Mouse (Mus musculus) CD4-positive helper T cell, adult 2 months (primary cell): ENCODE measurements around the gene LTO1.

Experiments used
- DNase-seq: peaks from one replicate; pipeline ENCODE4 v3.0.0-alpha.2; 2012; ENCODE audit warnings: low read depth, missing footprints, low spot score

LTO1 gene

DNA sequence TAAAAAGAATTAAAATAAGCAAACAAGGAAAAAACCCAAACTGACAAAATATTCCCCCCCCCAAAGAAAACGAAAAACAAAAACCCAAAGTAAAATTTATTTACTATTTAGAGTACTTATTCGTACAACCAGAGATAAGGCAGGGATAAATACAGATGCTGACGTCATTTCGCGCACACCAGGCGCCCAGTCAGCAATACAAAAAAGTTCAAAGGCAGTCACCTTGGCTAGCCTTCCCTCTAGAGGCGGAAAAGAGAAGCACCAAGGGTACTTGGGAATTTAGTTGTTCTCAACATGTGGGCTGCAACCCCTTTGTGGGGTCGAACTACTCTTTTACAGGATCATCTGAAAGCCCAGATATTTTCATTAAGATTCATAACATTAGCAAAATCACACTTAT, 7.1 kb upstream of the LTO1 start:
- DNase-seq = peak; percentile 72

- no peak for DNase-seq
These were observed 6.2 kb upstream of the LTO1 start for GRCm38 (mm10) chr7:144908705-144909104.

DNA sequence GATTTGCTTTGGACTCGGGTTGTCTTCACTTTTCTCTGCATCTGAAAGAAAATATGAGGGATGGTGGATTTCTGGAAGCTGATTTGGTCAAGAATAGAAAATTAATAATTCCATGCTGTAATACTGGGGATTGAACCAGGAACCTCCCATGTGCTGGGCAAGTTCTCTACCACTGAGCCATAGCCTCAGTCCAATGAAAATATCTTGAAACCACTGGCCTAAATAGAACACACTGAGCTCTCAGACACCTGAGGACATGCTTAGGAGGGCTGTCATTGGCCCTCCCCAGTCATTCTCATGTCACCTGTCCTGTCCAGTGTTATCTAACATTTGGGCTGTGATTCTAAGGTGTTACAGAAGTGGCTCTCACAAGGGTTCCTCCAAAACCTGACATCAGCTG, 3.8 kb upstream of the LTO1 start:
- no peak for DNase-seq

GRCm38 (mm10) chr7:144912897-144913296, 2.0 kb upstream of the LTO1 start:
- no peak for DNase-seq

DNA sequence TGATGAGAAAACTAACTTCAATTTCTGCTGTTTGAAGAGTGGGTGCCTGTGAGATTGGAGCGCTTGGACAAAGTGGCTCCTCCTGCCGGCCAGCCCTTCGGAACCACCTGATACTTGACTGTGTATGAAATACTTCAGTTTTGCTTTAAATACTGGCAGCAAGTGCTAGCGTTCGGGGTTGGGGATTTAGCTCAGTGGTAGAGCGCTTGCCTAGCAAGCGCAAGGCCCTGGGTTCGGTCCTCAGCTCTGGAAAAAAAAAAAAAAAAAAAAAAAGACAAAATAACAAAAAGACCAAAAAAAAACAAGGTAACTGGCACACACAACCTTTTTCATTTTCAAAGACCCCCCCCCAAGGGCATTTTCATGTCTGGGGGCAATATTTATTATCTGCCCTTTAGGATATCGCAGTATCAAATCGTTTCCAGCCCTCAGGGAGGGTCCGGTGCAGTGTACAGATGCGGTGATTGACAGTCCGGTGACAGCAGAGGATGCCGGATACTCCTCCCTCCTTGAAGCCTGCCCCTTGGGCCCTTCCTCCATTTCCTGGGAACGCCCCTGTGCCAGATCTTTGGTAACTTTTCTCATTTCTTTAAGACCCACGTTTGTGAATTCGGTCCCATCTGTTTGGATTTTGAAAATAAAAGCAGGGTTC, 478 bp upstream of the LTO1 start:
- DNase-seq = peak; percentile 55

DNA sequence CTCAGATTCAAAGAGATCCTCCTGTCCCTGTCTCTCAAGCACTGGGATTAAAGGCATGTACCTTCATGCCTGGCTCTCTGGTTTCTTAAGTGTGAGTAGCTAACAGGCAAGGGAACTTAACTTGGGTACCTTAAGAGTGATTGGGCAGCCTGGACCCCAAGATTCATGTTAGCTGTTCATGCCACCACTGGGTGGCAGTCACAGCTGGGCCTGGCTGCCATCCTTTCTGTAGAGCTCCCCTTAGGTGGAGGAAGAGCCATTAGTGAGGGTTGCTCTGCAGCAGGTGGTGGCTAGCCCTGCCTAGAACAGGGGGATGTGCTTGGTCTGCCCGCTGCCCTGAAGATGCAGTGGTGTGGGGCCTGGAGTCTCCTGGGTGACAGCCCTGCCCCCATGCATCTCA, 3.9 kb downstream of the LTO1 start:
- no peak for DNase-seq

DNA sequence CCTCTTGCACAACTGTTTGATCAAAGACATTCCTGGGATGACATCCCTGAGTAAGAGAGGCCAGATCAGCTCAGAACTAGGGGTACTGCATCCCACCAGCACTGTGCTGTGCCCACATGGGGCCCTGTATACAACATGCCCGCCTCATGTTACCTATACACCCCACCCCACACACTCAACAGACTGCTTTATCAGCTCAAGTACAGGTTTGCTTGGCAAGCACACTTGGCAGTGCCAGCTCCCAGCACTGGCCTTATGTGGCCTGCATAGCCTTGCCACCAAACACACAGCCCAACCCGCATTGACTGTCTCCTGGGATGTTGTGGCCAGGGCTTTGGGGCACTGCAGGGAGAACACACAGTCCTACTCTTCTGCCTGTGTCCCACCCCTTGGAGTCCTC, 12.7 kb downstream of the LTO1 start:
- no peak for DNase-seq

- no peak for DNase-seq
These were observed 13.3 kb downstream of the LTO1 start for GRCm38 (mm10) chr7:144928009-144928888.

- DNase-seq = no peak
These were observed 13.9 kb downstream of the LTO1 start for GRCm38 (mm10) chr7:144928889-144929210.

DNA sequence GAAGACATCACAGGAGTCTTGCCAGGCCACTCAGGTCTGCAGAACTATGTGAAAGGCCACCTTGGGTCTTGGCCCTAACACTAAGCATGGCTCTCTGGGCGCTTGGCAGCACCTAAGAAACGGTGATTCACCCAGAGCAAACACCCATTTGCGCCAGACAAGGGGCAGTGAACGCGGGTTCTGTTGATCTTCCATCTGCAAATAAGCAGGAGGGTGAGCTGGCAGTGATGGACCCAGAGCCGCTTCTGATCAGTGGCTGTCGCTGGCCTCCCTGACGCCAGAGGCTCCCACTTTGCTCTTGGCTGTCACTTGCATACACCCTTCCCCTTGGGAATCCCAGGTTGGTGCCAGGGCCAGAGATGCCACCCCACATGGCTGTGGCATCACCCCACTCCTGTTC, 14.6 kb downstream of the LTO1 start:
- DNase-seq = no peak

- DNase-seq = no peak
These were observed 15.0 kb downstream of the LTO1 start for GRCm38 (mm10) chr7:144929931-144930330.

DNA sequence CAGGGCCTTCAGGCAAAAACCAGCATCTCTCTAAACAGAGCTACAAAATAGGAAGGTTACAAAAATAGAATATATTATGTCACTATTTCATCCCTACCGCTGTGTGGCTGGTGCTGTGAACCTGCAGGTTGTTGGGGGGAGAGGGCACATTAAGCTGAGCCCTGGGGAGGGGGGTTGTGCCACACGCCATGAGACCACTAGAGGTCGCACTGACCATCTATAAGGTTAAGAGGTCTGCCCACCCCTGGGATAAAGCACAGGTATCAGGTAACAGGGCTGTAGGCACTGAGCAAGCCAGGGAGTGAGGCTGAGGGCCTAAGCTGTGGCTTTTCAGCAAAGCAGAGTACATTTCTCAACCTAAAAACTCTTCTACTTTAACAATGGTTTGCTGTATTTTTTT, 16.9 kb downstream of the LTO1 start:
- peak; percentile 42 for DNase-seq

GRCm38 (mm10) chr7:144932389-144932937, 17.6 kb downstream of the LTO1 start:
- no peak for DNase-seq

- no peak for DNase-seq
These were observed 18.4 kb downstream of the LTO1 start for GRCm38 (mm10) chr7:144933336-144933735.

- DNase-seq = no peak
These were observed 18.9 kb downstream of the LTO1 start for GRCm38 (mm10) chr7:144933796-144934195.

DNA sequence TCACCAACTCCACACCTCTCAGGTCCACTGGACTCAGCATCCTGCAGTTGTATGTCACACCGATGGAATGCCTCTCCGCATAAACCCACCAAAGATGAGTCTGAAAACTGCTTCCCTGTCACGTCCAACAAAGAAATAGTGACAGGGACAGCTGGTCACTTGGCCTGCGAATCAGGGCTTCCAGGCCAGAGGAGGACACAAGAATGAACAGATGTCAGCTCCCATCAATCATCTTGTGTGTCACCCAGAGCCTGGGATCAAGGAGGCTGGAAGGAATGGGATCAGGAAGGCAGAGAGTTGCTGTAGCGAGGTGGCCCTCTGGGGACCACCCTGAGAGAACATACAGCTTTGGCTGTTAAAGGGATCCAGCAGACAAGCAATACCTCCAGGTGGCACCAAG, 20.0 kb downstream of the LTO1 start:
- no peak for DNase-seq

DNA sequence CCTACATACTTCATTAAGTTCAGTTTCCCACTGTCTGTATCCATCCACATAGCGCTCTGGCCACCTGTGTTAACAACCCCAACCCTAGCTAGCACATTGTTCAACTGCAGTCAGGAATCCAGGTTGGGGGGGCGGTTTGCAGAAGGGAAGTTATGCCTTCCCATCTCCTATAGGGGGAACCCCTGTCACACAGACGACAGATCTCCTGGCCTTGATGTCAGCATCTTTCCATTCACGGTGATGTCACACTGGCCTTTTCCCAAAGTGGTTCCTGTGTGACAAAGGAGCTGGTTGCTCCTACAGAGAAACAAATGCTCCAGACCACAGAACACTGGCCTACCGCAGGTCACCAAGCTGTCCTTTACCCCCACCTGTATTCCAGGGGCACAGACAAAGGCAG, 20.7 kb downstream of the LTO1 start:
- DNase-seq = no peak

GRCm38 (mm10) chr7:144936311-144936880, 21.5 kb downstream of the LTO1 start:
- no peak for DNase-seq

DNA sequence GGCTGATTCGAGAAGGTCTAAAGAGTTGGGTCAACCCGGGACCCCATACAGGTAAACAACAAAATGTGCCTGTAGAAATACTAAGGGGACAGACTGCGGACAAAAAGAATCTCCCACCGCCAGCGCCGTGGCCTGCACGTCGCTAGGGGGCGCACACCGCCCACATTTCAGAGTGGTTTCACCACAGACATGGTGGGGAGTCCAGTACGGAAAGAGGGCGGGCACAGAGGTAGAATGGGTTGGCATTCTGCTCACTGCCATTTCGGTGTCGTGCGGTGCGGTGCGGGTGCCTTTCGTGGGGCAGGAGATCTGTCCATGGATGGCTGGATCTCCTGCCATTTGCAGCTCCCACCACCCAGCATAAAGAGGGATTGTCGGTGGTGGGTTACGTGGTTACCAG, 22.6 kb downstream of the LTO1 start:
- DNase-seq = peak; percentile 74

DNA sequence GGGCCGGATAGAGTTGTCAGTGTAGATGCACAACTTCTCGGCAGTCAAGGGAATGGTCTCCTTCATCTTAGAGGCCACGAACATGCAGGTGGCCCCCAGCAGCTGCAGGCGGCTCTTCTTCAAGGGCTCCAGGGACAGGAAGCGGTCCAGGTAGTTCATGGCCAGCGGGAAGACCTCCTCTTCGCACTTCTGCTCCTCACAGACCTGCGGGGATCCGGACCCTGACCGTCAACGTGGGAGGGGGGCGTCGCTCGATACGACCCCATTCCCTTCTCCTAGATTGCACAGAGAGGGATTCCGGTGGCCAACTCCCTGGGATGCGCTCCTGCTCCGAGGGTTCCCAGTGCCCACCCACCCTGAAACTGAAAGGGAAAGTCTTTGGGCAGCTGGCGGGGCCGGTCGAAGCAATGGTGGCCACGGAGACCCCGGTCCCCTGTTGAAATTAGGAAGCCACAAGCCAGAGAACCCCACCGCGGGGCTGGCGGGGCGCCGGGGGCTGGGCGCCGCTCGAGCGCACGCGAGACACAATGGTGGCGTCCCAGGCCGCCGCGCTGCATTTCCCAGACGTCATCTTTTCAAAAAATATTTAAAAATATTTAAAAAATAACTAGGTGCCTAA, 23.1 kb downstream of the LTO1 start:
- DNase-seq = no peak

GRCm38 (mm10) chr7:144938661-144939343, 23.9 kb downstream of the LTO1 start:
- DNase-seq = no peak
